Mouse (Mus musculus): ENCODE measurements around the gene Gfap. TPM values are rescaled to one million over a fixed set of nuclear protein-coding genes. Genes with fewer than 3 reads are reported as not detected.
A peak's percentile ranks its signal among the peaks of the same experiment; 100 is the strongest.

Gene Gfap
- 0.31 and 0.45 TPM in 2 replicates for polyA plus RNA-seq (2014; fragmentation: Nextera tagmentation; extraction: Ambion mirVana)

GRCm38 (mm10) chr11:102900763-102901162 lies at the start of gene Gfap:
Gene Gfap (minus strand): TSS chr11:102900912.
- Histone ChIP-seq H3K4me3 (ENCODE audit: low read depth, low read length) (no peak within 1 kb of the TSS), H3K36me3 (ENCODE audit: control insufficient read depth, insufficient read depth, low read length) (peaks cover 8% of the 10 kb centered on the region), H3K27me3 (replicated peaks; ENCODE audit: control insufficient read depth, insufficient read depth, low read length) (no peaks in the 10 kb centered on the region), H3K9me3 (ENCODE audit: control insufficient read depth, low read length) (no peaks in the 10 kb centered on the region), H3K27ac (replicated peaks; ENCODE audit: low read depth, low read length) (no peak within 1 kb of the TSS), H3K4me2 (ENCODE audit: low read depth, low read length) (no peak within 1 kb of the TSS), H3K4me1 (ENCODE audit: control insufficient read depth, insufficient read depth, low read length) (0 out of 2 replicates have a peak, but pooled peaks cover 4% of the 10 kb centered on the region), H3K9ac (ENCODE audit: low read depth, low read length) (no peak within 1 kb of the TSS)
- peak; percentile 80 for DNase-seq (ENCODE audit: low spot score)
- peak; percentile 76 for ATAC-seq (ENCODE audit: low read depth)
- whole genome bisulfite sequencing, result 15% methylated on average over 7 of the region's 7 CpGs

GRCm38 (mm10) chr11:102948043-102948961 lies 47.6 kb upstream of the Gfap start:
- peak overlapping the region; percentile 47 for H3K4me3 ChIP-seq (ENCODE audit: low read depth, low read length)
- peak overlapping the region; percentile 88 for H3K4me2 ChIP-seq (ENCODE audit: low read depth, low read length)
- H3K4me1 ChIP-seq (ENCODE audit: control insufficient read depth, insufficient read depth, low read length), result peaks cover 21% of the 10 kb centered on the region
- no peaks in the 10 kb centered on the region for H3K9me3 ChIP-seq (ENCODE audit: control insufficient read depth, low read length)
- peak; percentile 70 for DNase-seq (ENCODE audit: low spot score)
- peak overlapping the region; percentile 64 for H3K9ac ChIP-seq (ENCODE audit: low read depth, low read length)
- peak; percentile 35; the same call in 1 of the 2 replicates for ATAC-seq (ENCODE audit: low read depth)
- 3% methylated on average over 25 of the region's 51 CpGs for WGBS
- H3K27me3 ChIP-seq (replicated peaks; ENCODE audit: control insufficient read depth, insufficient read depth, low read length), result peaks cover 79% of the 10 kb centered on the region
- no peak overlapping the region for H3K27ac ChIP-seq (replicated peaks; ENCODE audit: low read depth, low read length)
- H3K36me3 ChIP-seq (ENCODE audit: control insufficient read depth, insufficient read depth, low read length), result no peaks in the 10 kb centered on the region

GRCm38 (mm10) chr11:102946992-102947343 lies 46.3 kb upstream of the Gfap start:
- ATAC-seq (ENCODE audit: low read depth), result no peak
- peaks cover 89% of the 10 kb centered on the region for H3K27me3 ChIP-seq (replicated peaks; ENCODE audit: control insufficient read depth, insufficient read depth, low read length)
- H3K9me3 ChIP-seq (ENCODE audit: control insufficient read depth, low read length), result no peaks in the 10 kb centered on the region
- no peak overlapping the region for H3K9ac ChIP-seq (ENCODE audit: low read depth, low read length)
- DNase-seq (ENCODE audit: low spot score), result no peak
- no peak overlapping the region for H3K27ac ChIP-seq (replicated peaks; ENCODE audit: low read depth, low read length)
- H3K4me1 ChIP-seq (ENCODE audit: control insufficient read depth, insufficient read depth, low read length), result peaks cover 21% of the 10 kb centered on the region
- WGBS, result 6% methylated on average over 8 of the region's 8 CpGs
- peak overlapping the region; percentile 43 for H3K4me3 ChIP-seq (ENCODE audit: low read depth, low read length)
- no peaks in the 10 kb centered on the region for H3K36me3 ChIP-seq (ENCODE audit: control insufficient read depth, insufficient read depth, low read length)
- H3K4me2 ChIP-seq (ENCODE audit: low read depth, low read length), result peak overlapping the region; percentile 67

- 1% methylated on average over 28 of the region's 87 CpGs for WGBS
- Histone ChIP-seq H3K4me2 (ENCODE audit: low read depth, low read length) (peak within 1 kb of the TSS; percentile 67), H3K4me1 (ENCODE audit: control insufficient read depth, insufficient read depth, low read length) (peaks cover 21% of the 10 kb centered on the region), H3K36me3 (ENCODE audit: control insufficient read depth, insufficient read depth, low read length) (no peaks in the 10 kb centered on the region), H3K4me3 (ENCODE audit: low read depth, low read length) (peak within 1 kb of the TSS; percentile 43), H3K9me3 (ENCODE audit: control insufficient read depth, low read length) (no peaks in the 10 kb centered on the region), H3K27ac (replicated peaks; ENCODE audit: low read depth, low read length) (no peak within 1 kb of the TSS), H3K9ac (ENCODE audit: low read depth, low read length) (peak within 1 kb of the TSS; percentile 51), H3K27me3 (replicated peaks; ENCODE audit: control insufficient read depth, insufficient read depth, low read length) (peaks cover 86% of the 10 kb centered on the region)
- DNase-seq (ENCODE audit: low spot score), result peak; percentile 95
- ATAC-seq (ENCODE audit: low read depth), result peak; percentile 91
Observed at GRCm38 (mm10) chr11:102946265-102946991, 45.7 kb upstream of the Gfap start, which contains the start of gene C1ql1. Gene C1ql1 (minus strand): TSS chr11:102946688.

- Histone ChIP-seq H3K36me3 (ENCODE audit: control insufficient read depth, insufficient read depth, low read length) (no peaks in the 10 kb centered on the region), H3K4me1 (ENCODE audit: control insufficient read depth, insufficient read depth, low read length) (peaks cover 21% of the 10 kb centered on the region), H3K4me3 (ENCODE audit: low read depth, low read length) (peak overlapping the region; percentile 43), H3K27ac (replicated peaks; ENCODE audit: low read depth, low read length) (no peak overlapping the region), H3K27me3 (replicated peaks; ENCODE audit: control insufficient read depth, insufficient read depth, low read length) (peaks cover 85% of the 10 kb centered on the region), H3K9me3 (ENCODE audit: control insufficient read depth, low read length) (no peaks in the 10 kb centered on the region), H3K4me2 (ENCODE audit: low read depth, low read length) (peak overlapping the region; percentile 67), H3K9ac (ENCODE audit: low read depth, low read length) (peak overlapping the region; percentile 51)
- ATAC-seq (ENCODE audit: low read depth) (no peak), DNase-seq (ENCODE audit: low spot score) (peak; percentile 16)
- WGBS, result 3% methylated on average over 50 of the region's 54 CpGs
Observed at GRCm38 (mm10) chr11:102945306-102946264, 44.9 kb upstream of the Gfap start.

GRCm38 (mm10) chr11:102941236-102941635 lies 40.5 kb upstream of the Gfap start:
- Histone ChIP-seq H3K27me3 (replicated peaks; ENCODE audit: control insufficient read depth, insufficient read depth, low read length) (peaks cover 63% of the 10 kb centered on the region), H3K36me3 (ENCODE audit: control insufficient read depth, insufficient read depth, low read length) (no peaks in the 10 kb centered on the region), H3K9me3 (ENCODE audit: control insufficient read depth, low read length) (no peaks in the 10 kb centered on the region), H3K4me1 (ENCODE audit: control insufficient read depth, insufficient read depth, low read length) (peaks cover 25% of the 10 kb centered on the region), H3K4me2 (ENCODE audit: low read depth, low read length) (no peak overlapping the region), H3K27ac (replicated peaks; ENCODE audit: low read depth, low read length) (no peak overlapping the region), H3K4me3 (ENCODE audit: low read depth, low read length) (no peak overlapping the region), H3K9ac (ENCODE audit: low read depth, low read length) (no peak overlapping the region)
- WGBS, result 59% methylated on average over 6 of the region's 6 CpGs
- ATAC-seq (ENCODE audit: low read depth), result no peak
- DNase-seq (ENCODE audit: low spot score), result no peak

- H3K4me3 ChIP-seq (ENCODE audit: low read depth, low read length), result no peak overlapping the region
- H3K27me3 ChIP-seq (replicated peaks; ENCODE audit: control insufficient read depth, insufficient read depth, low read length), result peaks cover 42% of the 10 kb centered on the region
- WGBS, result 32% methylated on average over 13 of the region's 13 CpGs
- no peak overlapping the region for H3K27ac ChIP-seq (replicated peaks; ENCODE audit: low read depth, low read length)
- H3K9ac ChIP-seq (ENCODE audit: low read depth, low read length), result no peak overlapping the region
- H3K36me3 ChIP-seq (ENCODE audit: control insufficient read depth, insufficient read depth, low read length), result no peaks in the 10 kb centered on the region
- H3K4me2 ChIP-seq (ENCODE audit: low read depth, low read length), result no peak overlapping the region
- peaks cover 14% of the 10 kb centered on the region for H3K4me1 ChIP-seq (ENCODE audit: control insufficient read depth, insufficient read depth, low read length)
- ATAC-seq (ENCODE audit: low read depth) (0 out of 2 replicates have a peak, but pooled peaks have one; percentile 50), DNase-seq (ENCODE audit: low spot score) (no peak)
- no peaks in the 10 kb centered on the region for H3K9me3 ChIP-seq (ENCODE audit: control insufficient read depth, low read length)
Observed at GRCm38 (mm10) chr11:102939024-102939675, 38.4 kb upstream of the Gfap start.
